Comparison of ENCODE assay signal across 28 mouse cellular contexts in the genomic region with DNA sequence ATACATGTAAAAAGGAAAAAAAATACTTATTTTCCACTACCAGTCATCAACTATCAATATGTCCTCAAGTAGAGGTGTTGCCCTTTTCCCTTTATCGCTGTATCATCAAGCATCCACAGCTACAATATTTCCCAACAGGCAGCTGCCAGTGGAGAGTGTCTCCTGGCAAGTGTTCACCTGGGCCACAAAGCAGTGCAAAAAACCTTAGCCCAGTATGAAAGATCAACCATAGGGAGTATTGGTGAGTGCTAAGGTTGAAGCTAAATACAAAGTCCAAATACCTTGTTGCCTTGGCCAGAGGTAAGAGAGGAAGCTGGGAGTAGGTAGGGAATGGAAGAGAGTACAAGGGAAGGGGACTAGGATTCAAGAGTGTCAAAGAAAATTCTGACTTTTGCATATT. TPM values are rescaled to one million over a fixed set of nuclear protein-coding genes. Genes with fewer than 3 reads are reported as not detected.
"Had no signal": no experiment of that assay in that cellular context is flagged by ENCODE, and none has a peak within 500 bp of the region (broad histone marks: within the 10 kb centered on the region; RNA-seq: fewer than 3 reads in every experiment).

No protein-coding gene starts in this region.

- H3K4me1 ChIP-seq: intestine, embryonic 15.5 days; limb, embryonic 12.5 days; limb, embryonic 15.5 days; liver, embryonic 13.5 days; midbrain, embryonic 12.5 days; midbrain, embryonic 15.5 days; neural tube, embryonic 12.5 days; neural tube, embryonic 15.5 days had no signal

- H3K4me3 ChIP-seq: intestine, embryonic 15.5 days; limb, embryonic 12.5 days; limb, embryonic 15.5 days; liver, embryonic 13.5 days; midbrain, embryonic 12.5 days; midbrain, embryonic 15.5 days; neural tube, embryonic 12.5 days; neural tube, embryonic 15.5 days had no signal

- H3K27ac ChIP-seq: intestine, embryonic 15.5 days; kidney, postnatal 0 days; limb, embryonic 12.5 days; limb, embryonic 15.5 days; liver, embryonic 13.5 days; macrophage; midbrain, embryonic 12.5 days; midbrain, embryonic 15.5 days; neural tube, embryonic 12.5 days; neural tube, embryonic 15.5 days had no signal

- H3K27me3 ChIP-seq: intestine, embryonic 15.5 days; limb, embryonic 12.5 days; limb, embryonic 15.5 days; liver, embryonic 13.5 days; midbrain, embryonic 12.5 days; midbrain, embryonic 15.5 days; neural tube, embryonic 12.5 days; neural tube, embryonic 15.5 days had no signal

- H3K9ac ChIP-seq: intestine, embryonic 15.5 days; limb, embryonic 12.5 days; limb, embryonic 15.5 days; liver, embryonic 13.5 days; midbrain, embryonic 12.5 days; midbrain, embryonic 15.5 days; neural tube, embryonic 12.5 days; neural tube, embryonic 15.5 days had no signal

- H3K36me3 ChIP-seq: intestine, embryonic 15.5 days; limb, embryonic 12.5 days; limb, embryonic 15.5 days; liver, embryonic 13.5 days; midbrain, embryonic 12.5 days; midbrain, embryonic 15.5 days; neural tube, embryonic 12.5 days; neural tube, embryonic 15.5 days had no signal

- DNase-seq: left cerebral cortex, postnatal 4 days; liver, embryonic 13.5 days; lung, adult 2 months; lung, postnatal 14 days; retina, postnatal 1 day; right cerebral cortex, postnatal 25 days; thymus, adult 18-20 months; thymus, postnatal 36 days had no signal

RNA-seq across cellular contexts. Expression of a gene that starts 34.0 kb away (rescaled TPM):
- total RNA-seq: layer of hippocampus, adult 18-20 months; layer of hippocampus, postnatal 14 days; left cerebral cortex, postnatal 14 days; left cerebral cortex, postnatal 4 days; megakaryocyte, adult 5-6 weeks had no signal
- polyA plus RNA-seq: hindbrain, embryonic 16.5 days; intestine, embryonic 15.5 days; limb, embryonic 12.5 days; liver, embryonic 13.5 days; liver, embryonic 16.5 days; lung, adult 2 months; lung, embryonic 16.5 days; macrophage; midbrain, embryonic 12.5 days; midbrain, embryonic 15.5 days; neural tube, embryonic 12.5 days; neural tube, embryonic 15.5 days; spleen, adult 2 months; stomach, embryonic 16.5 days; testis, adult 2 months; urinary bladder, adult 2 months had no signal
